Mouse (Mus musculus) limb, embryonic 10.5 days (tissue): ENCODE results near the gene Hmcn2. TPM values are rescaled to one million over a fixed set of nuclear protein-coding genes. Genes with fewer than 3 reads are reported as not detected.

Experiments used
- DNase-seq: peaks from one replicate; pipeline ENCODE4 v3.0.0-alpha.2; 2017; ENCODE audit warnings: low spot score
- H3K27ac ChIP-seq: fragments of 300-500 bp; sonication (generic); 2 replicates; pipeline ENCODE4 v1.5.1; 2016; ENCODE audit warnings: mild to moderate bottlenecking
- H3K27me3 ChIP-seq: fragments of 300-500 bp; sonication (generic); 2 replicates; pipeline ENCODE4 v1.6.1; 2016; ENCODE audit warnings: low read depth, mild to moderate bottlenecking; ENCODE audit not compliant: poor library complexity, severe bottlenecking
- H3K36me3 ChIP-seq: fragments of 300-500 bp; sonication (generic); 2 replicates; pipeline ENCODE4 v1.6.1; 2016; ENCODE audit warnings: mild to moderate bottlenecking, moderate library complexity
- H3K4me1 ChIP-seq: fragments of 300-500 bp; sonication (generic); 2 replicates; pipeline ENCODE4 v1.6.1; 2016
- H3K4me3 ChIP-seq: fragments of 300-500 bp; sonication (generic); 2 replicates; pipeline ENCODE4 v1.5.1; 2016; ENCODE audit warnings: mild to moderate bottlenecking, moderate library complexity
- H3K9me3 ChIP-seq: fragments of 300-500 bp; sonication (generic); replicated peaks from 2 replicates; pipeline ENCODE4 v1.6.1; 2016; ENCODE audit warnings: mild to moderate bottlenecking
- WGBS: fragments of 180-500 bp; shearing (Covaris S2); methylation state at CpG from one replicate; pipeline ENCODE4 v1.1.7; 2016; 5-methylcytosine and 5-hydroxymethylcytosine counted together
- polyA plus RNA-seq: library from polyadenylated mRNA; unstranded; fragments of >200 nt; fragmentation: Nextera tagmentation; extraction: Ambion mirVana; gene quantifications from 2 replicates; pipeline ENCODE4 v1.2.1, GENCODE M21; 2016

The Hmcn2 gene
- polyA plus RNA-seq, 1 experiment from 2014 or later = 0.19 TPM

GRCm38 (mm10) chr2:31291421-31291820 is 22.8 kb upstream of the Hmcn2 start:
- no peak overlapping the region for H3K27ac ChIP-seq
- H3K36me3 ChIP-seq = peaks cover 69% of the 10 kb centered on the region
- peak; percentile 86 for DNase-seq
- no peaks in the 10 kb centered on the region for H3K4me1 ChIP-seq
- no peaks in the 10 kb centered on the region for H3K27me3 ChIP-seq
- H3K4me3 ChIP-seq = no peak overlapping the region
- no peaks in the 10 kb centered on the region for H3K9me3 ChIP-seq
- 12% methylated on average over 6 of the region's 6 CpGs for WGBS

DNA sequence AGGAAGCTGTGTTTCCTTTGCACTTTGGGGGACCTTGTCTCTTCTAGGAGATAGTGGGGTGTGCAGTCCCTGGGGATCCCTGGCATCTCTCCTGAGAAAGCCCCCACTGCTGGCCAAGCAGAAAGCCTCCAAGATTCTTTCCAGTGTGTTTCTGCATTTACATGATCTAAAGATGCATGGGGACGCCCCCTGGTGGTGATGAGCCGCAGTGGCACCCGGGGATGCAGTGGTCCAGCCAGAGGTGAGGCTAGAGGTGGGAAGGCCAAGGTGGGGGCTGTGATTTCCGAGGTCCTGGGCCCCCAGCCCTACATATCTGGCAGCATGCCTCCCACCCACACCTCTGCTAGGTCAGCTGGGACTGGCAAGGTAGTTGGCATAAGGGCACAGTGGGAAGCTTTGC is 19.2 kb upstream of the Hmcn2 start:
- H3K27me3 ChIP-seq = no peaks in the 10 kb centered on the region
- H3K4me1 ChIP-seq = peaks cover 19% of the 10 kb centered on the region
- DNase-seq = peak; percentile 88
- 7% methylated on average over 4 of the region's 4 CpGs for WGBS
- peaks cover 33% of the 10 kb centered on the region for H3K36me3 ChIP-seq
- H3K4me3 ChIP-seq = no peak overlapping the region
- H3K9me3 ChIP-seq = no peaks in the 10 kb centered on the region
- no peak overlapping the region for H3K27ac ChIP-seq

GRCm38 (mm10) chr2:31296395-31296794 is 17.8 kb upstream of the Hmcn2 start:
- DNase-seq = no peak
- WGBS = 80% methylated on average over 6 of the region's 6 CpGs
- Histone ChIP-seq H3K27ac (no peak overlapping the region), H3K9me3 (no peaks in the 10 kb centered on the region), H3K36me3 (peaks cover 26% of the 10 kb centered on the region), H3K4me3 (no peak overlapping the region), H3K27me3 (no peaks in the 10 kb centered on the region), H3K4me1 (peaks cover 19% of the 10 kb centered on the region)

DNA sequence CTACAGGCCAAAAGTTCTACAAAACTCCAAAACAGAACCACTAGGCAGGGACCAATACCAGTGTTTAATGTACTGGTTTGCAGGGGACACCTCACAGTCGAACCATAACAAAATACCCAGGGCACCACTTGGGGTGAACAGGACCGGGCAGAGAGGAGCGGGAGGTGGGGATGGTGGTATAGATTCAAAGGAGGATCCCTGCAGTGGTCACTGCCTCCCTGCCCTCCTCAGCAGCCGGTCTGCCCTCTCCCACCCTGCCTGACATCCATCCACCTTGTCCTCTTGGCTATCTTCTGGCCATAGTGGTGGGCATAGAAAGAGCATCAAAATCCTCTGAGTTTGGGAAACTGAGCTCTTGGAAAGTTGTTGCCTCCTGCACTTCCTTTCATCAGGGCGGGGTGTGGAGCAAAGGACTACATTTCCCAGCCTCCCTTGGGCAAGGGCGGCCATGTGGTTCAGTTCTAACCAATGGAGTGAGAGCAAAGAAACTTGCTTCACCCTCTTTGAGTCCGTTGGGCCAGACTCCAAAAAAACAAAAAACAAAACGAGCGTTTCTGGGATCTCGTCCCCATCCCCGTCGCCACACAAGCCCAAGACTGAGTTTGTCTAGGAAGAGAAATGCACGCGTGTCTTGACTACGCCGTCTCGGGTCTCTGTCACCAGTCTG is 16.5 kb upstream of the Hmcn2 start:
- WGBS = 4% methylated on average over 17 of the region's 17 CpGs
- Histone ChIP-seq H3K9me3 (no peaks in the 10 kb centered on the region), H3K27ac (peak overlapping the region; percentile 84), H3K4me1 (peaks cover 19% of the 10 kb centered on the region), H3K4me3 (peak overlapping the region; percentile 54), H3K27me3 (no peaks in the 10 kb centered on the region), H3K36me3 (peaks cover 17% of the 10 kb centered on the region)
- peak; percentile 66 for DNase-seq

- Histone ChIP-seq H3K4me1 (peaks cover 19% of the 10 kb centered on the region), H3K27ac (peak overlapping the region; percentile 84), H3K27me3 (no peaks in the 10 kb centered on the region), H3K4me3 (peak overlapping the region; percentile 54), H3K9me3 (no peaks in the 10 kb centered on the region), H3K36me3 (peaks cover 7% of the 10 kb centered on the region)
- DNase-seq = no peak
- 42% methylated on average over 4 of the region's 4 CpGs for WGBS
Observed at GRCm38 (mm10) chr2:31298814-31299213, 15.4 kb upstream of the Hmcn2 start.

GRCm38 (mm10) chr2:31299266-31299665 is 14.9 kb upstream of the Hmcn2 start:
- DNase-seq = no peak
- peaks cover 20% of the 10 kb centered on the region for H3K4me1 ChIP-seq
- H3K27me3 ChIP-seq = no peaks in the 10 kb centered on the region
- no peak overlapping the region; the same call in 1 of the 2 replicates for H3K27ac ChIP-seq
- H3K36me3 ChIP-seq = 0 out of 2 replicates have a peak, but pooled peaks cover 3% of the 10 kb centered on the region
- WGBS = 34% methylated on average over 4 of the region's 4 CpGs
- no peaks in the 10 kb centered on the region for H3K9me3 ChIP-seq
- H3K4me3 ChIP-seq = 0 out of 2 replicates have a peak overlapping the region, but pooled peaks have one; percentile 54

DNA sequence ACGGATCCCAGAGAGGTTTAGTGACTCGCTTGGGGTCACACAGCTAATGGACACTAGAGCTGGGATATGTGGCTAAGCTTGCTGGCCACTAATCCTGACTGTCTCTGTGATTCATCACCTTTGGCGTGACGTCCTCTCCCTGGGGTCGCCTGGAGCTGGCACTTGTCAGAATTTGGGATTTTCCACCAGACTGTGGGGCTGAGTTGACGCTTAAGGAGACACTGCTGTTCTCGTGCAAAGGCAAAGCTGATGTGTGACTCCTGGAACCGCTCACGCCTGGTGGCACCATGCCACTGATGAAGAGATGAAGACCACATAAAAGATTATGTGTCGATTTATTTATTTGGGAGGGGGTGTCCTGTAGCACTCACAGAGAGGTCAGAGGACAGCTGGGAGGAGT is 14.2 kb upstream of the Hmcn2 start:
- Histone ChIP-seq H3K27ac (no peak overlapping the region), H3K36me3 (no peaks in the 10 kb centered on the region), H3K4me1 (peaks cover 23% of the 10 kb centered on the region), H3K4me3 (no peak overlapping the region), H3K27me3 (no peaks in the 10 kb centered on the region), H3K9me3 (no peaks in the 10 kb centered on the region)
- DNase-seq = no peak
- WGBS = 75% methylated on average over 10 of the region's 10 CpGs

GRCm38 (mm10) chr2:31303177-31303576 is 11.0 kb upstream of the Hmcn2 start:
- H3K4me1 ChIP-seq = peaks cover 30% of the 10 kb centered on the region
- WGBS = 83% methylated on average over 9 of the region's 9 CpGs
- H3K36me3 ChIP-seq = no peaks in the 10 kb centered on the region
- no peak for DNase-seq
- H3K27me3 ChIP-seq = no peaks in the 10 kb centered on the region
- H3K9me3 ChIP-seq = no peaks in the 10 kb centered on the region
- no peak overlapping the region for H3K27ac ChIP-seq
- H3K4me3 ChIP-seq = no peak overlapping the region

- H3K4me1 ChIP-seq = peaks cover 20% of the 10 kb centered on the region
- 84% methylated on average over 9 of the region's 9 CpGs for WGBS
- H3K36me3 ChIP-seq = no peaks in the 10 kb centered on the region
- H3K27me3 ChIP-seq = peaks cover 4% of the 10 kb centered on the region; the same call in 1 of the 2 replicates
- no peaks in the 10 kb centered on the region for H3K9me3 ChIP-seq
- no peak overlapping the region for H3K4me3 ChIP-seq
- no peak for DNase-seq
- H3K27ac ChIP-seq = no peak overlapping the region
Observed at GRCm38 (mm10) chr2:31304191-31304590, 10.0 kb upstream of the Hmcn2 start.

- no peak overlapping the region for H3K4me3 ChIP-seq
Observed at GRCm38 (mm10) chr2:31304801-31305665, 9.2 kb upstream of the Hmcn2 start.

DNA sequence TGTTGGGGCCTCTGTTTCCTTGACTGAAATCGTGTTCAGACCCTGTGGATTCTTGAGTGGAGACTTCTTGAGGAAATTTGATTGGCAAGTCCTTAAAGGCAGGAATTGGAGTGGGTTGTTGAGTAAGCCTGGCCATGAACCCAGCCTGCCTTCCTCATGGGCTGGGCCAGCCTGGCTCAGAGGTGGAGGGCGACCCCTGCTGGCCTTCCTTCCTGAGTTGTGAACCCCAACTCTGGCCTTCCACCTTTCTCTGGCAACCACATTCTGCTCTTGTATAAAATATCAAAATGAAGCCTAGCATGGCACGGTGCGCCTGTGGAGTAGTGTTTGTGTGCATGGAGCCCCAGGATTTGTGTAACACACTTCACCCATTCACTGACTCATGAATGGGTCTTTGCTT is 8.5 kb upstream of the Hmcn2 start:
- Histone ChIP-seq H3K9me3 (no peaks in the 10 kb centered on the region), H3K27me3 (peaks cover 19% of the 10 kb centered on the region), H3K36me3 (no peaks in the 10 kb centered on the region), H3K4me3 (no peak overlapping the region), H3K4me1 (peaks cover 20% of the 10 kb centered on the region), H3K27ac (peak overlapping the region; percentile 50; the same call in 1 of the 2 replicates)
- WGBS = 45% methylated on average over 4 of the region's 4 CpGs
- DNase-seq = peak; percentile 59

More at GRCm38 (mm10) chr2:31304801-31305665, 9.2 kb upstream of the Hmcn2 start:
- H3K9me3 ChIP-seq = no peaks in the 10 kb centered on the region
- peaks cover 20% of the 10 kb centered on the region for H3K4me1 ChIP-seq
- H3K27ac ChIP-seq = peak overlapping the region; percentile 50; the same call in 1 of the 2 replicates
- 77% methylated on average over 22 of the region's 22 CpGs for WGBS
- no peaks in the 10 kb centered on the region for H3K36me3 ChIP-seq
- peaks cover 12% of the 10 kb centered on the region for H3K27me3 ChIP-seq
- DNase-seq = no peak

GRCm38 (mm10) chr2:31308257-31308656 is 6.0 kb upstream of the Hmcn2 start:
- Histone ChIP-seq H3K27ac (no peak overlapping the region), H3K27me3 (peaks cover 45% of the 10 kb centered on the region), H3K36me3 (no peaks in the 10 kb centered on the region), H3K9me3 (no peaks in the 10 kb centered on the region), H3K4me3 (no peak overlapping the region), H3K4me1 (peaks cover 20% of the 10 kb centered on the region)
- WGBS = 62% methylated on average over 4 of the region's 4 CpGs
- no peak for DNase-seq

DNA sequence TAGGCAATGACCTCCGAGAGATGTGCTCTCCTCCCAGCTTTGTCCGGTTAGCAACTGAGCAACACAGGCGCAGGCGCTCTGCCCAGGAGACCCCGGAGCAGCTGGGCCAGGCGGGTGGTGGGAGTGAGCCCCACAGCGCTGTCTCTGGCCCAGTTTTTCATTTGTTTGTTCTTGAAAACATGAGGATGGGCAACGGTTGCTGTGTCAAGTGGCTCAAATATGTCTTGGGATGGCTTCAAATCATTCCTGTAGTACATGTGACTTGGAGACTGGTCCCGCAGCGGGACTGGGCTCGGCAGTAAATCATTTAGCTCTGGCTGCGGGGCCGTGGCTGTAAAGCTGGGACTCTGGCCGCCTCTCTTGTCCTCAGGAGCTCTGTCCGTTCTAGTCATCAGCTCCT is 4.7 kb upstream of the Hmcn2 start:
- Histone ChIP-seq H3K4me1 (peaks cover 26% of the 10 kb centered on the region), H3K9me3 (no peaks in the 10 kb centered on the region), H3K4me3 (no peak overlapping the region), H3K36me3 (no peaks in the 10 kb centered on the region), H3K27ac (no peak overlapping the region), H3K27me3 (peaks cover 58% of the 10 kb centered on the region)
- DNase-seq = no peak
- 58% methylated on average over 15 of the region's 15 CpGs for WGBS
